Mouse (Mus musculus) intestine, embryonic 14.5 days (tissue): Measurements from ENCODE around the gene Cybrd1. TPM values are rescaled to one million over a fixed set of nuclear protein-coding genes. Genes with fewer than 3 reads are reported as not detected.
A peak's percentile ranks its signal among the peaks of the same experiment; 100 is the strongest.

Source experiments
- ATAC-seq: fragments of 200-750 bp; cut with Nextera tagmentation; replicated peaks from 2 replicates; pipeline ENCODE4 v1.8.0; 2017; ENCODE audit warnings: low read depth, moderate number of reproducible peaks, moderate TSS enrichment, moderate library complexity; ENCODE audit not compliant: low FRiP score, low TSS enrichment
- DNase-seq: peaks from one replicate; pipeline ENCODE4 v3.0.0-alpha.2; 2018; ENCODE audit warnings: low spot score
- H3K27ac ChIP-seq: fragments of 300-500 bp; sonication (generic); 2 replicates; pipeline ENCODE4 v1.5.1; 2014; ENCODE audit warnings: low read depth, mild to moderate bottlenecking, control low read depth
- H3K27me3 ChIP-seq: fragments of 300-500 bp; sonication (generic); replicated peaks from 2 replicates; pipeline ENCODE4 v1.6.1; 2014; ENCODE audit warnings: low read length, control low read depth; ENCODE audit not compliant: control insufficient read depth, insufficient read depth
- H3K36me3 ChIP-seq: fragments of 300-500 bp; sonication (generic); 2 replicates; pipeline ENCODE4 v1.6.1; 2014; ENCODE audit warnings: low read length, control low read depth; ENCODE audit not compliant: control insufficient read depth, insufficient read depth
- H3K4me1 ChIP-seq: fragments of 300-500 bp; sonication (generic); replicated peaks from 2 replicates; pipeline ENCODE4 v1.6.1; 2014; ENCODE audit warnings: low read length, control low read depth, mixed read lengths; ENCODE audit not compliant: control insufficient read depth, insufficient read depth
- H3K4me2 ChIP-seq: fragments of 300-500 bp; sonication (generic); 2 replicates; pipeline ENCODE4 v1.6.1; 2014; ENCODE audit warnings: low read length
- H3K4me3 ChIP-seq: fragments of 300-500 bp; sonication (generic); 2 replicates; pipeline ENCODE4 v1.5.1; 2014; ENCODE audit warnings: low read depth, low read length, control low read depth, mixed read lengths
- H3K9ac ChIP-seq: fragments of 300-500 bp; sonication (generic); 2 replicates; pipeline ENCODE4 v1.6.1; 2014; ENCODE audit warnings: mild to moderate bottlenecking, low read length
- H3K9me3 ChIP-seq: fragments of 300-500 bp; sonication (generic); 2 replicates; pipeline ENCODE4 v1.6.1; 2016; ENCODE audit warnings: low read length, control low read depth; ENCODE audit not compliant: control insufficient read depth
- WGBS: fragments of 180-500 bp; shearing (Covaris S2); extraction: QIAGEN DNeasy Blood & Tissue Kit; methylation state at CpG from one replicate; pipeline ENCODE4 v1.1.7; 2014; 5-methylcytosine and 5-hydroxymethylcytosine counted together
- polyA plus RNA-seq: library from polyadenylated mRNA; unstranded; fragments of >200 nt; fragmentation: Nextera tagmentation; extraction: Ambion mirVana; gene quantifications from 2 replicates; pipeline ENCODE4 v1.2.1, GENCODE M21; 2014

Cybrd1 gene
- polyA plus RNA-seq, 1 experiment from 2014 or later: 4.9 TPM

- Histone ChIP-seq H3K4me1 (no peaks in the 10 kb centered on the region), H3K4me3 (no peak overlapping the region), H3K9me3 (no peaks in the 10 kb centered on the region), H3K9ac (no peak overlapping the region), H3K4me2 (no peak overlapping the region), H3K36me3 (no peaks in the 10 kb centered on the region), H3K27ac (no peak overlapping the region), H3K27me3 (no peaks in the 10 kb centered on the region)
- WGBS: 71% methylated on average over 3 of the region's 3 CpGs
- ATAC-seq (no peak), DNase-seq (no peak)
These were observed 55.3 kb downstream of the Cybrd1 start for GRCm38 (mm10) chr2:71173031-71173430.

- ATAC-seq (no peak), DNase-seq (no peak)
- Histone ChIP-seq H3K27ac (no peak overlapping the region), H3K27me3 (no peaks in the 10 kb centered on the region), H3K4me2 (no peak overlapping the region), H3K9me3 (no peaks in the 10 kb centered on the region; the same call in 1 of the 2 replicates), H3K4me1 (no peaks in the 10 kb centered on the region; the same call in 1 of the 2 replicates), H3K4me3 (no peak overlapping the region), H3K9ac (no peak overlapping the region), H3K36me3 (no peaks in the 10 kb centered on the region)
- WGBS: 54% methylated on average over 9 of the region's 9 CpGs
These were observed 58.9 kb downstream of the Cybrd1 start for GRCm38 (mm10) chr2:71176329-71177249.

GRCm38 (mm10) chr2:71177250-71177615 is 59.5 kb downstream of the Cybrd1 start:
- no peaks in the 10 kb centered on the region; the same call in 1 of the 2 replicates for H3K4me1 ChIP-seq
- no peaks in the 10 kb centered on the region for H3K36me3 ChIP-seq
- WGBS: 75% methylated on average over 1 of the region's 1 CpGs
- H3K9me3 ChIP-seq: no peaks in the 10 kb centered on the region; the same call in 1 of the 2 replicates
- H3K4me2 ChIP-seq: no peak overlapping the region
- no peak overlapping the region for H3K4me3 ChIP-seq
- H3K9ac ChIP-seq: no peak overlapping the region
- H3K27ac ChIP-seq: no peak overlapping the region
- no peaks in the 10 kb centered on the region for H3K27me3 ChIP-seq
- no peak for DNase-seq
- ATAC-seq: no peak

- Histone ChIP-seq H3K4me3 (no peak overlapping the region), H3K9ac (no peak overlapping the region), H3K4me2 (no peak overlapping the region), H3K4me1 (no peaks in the 10 kb centered on the region; the same call in 1 of the 2 replicates), H3K27me3 (no peaks in the 10 kb centered on the region), H3K9me3 (no peaks in the 10 kb centered on the region; the same call in 1 of the 2 replicates), H3K36me3 (no peaks in the 10 kb centered on the region), H3K27ac (no peak overlapping the region)
- 98% methylated on average over 1 of the region's 1 CpGs for WGBS
- ATAC-seq (no peak), DNase-seq (no peak)
These were observed 60.0 kb downstream of the Cybrd1 start for GRCm38 (mm10) chr2:71177760-71178159.

GRCm38 (mm10) chr2:71179716-71180115 is 62.0 kb downstream of the Cybrd1 start:
- Histone ChIP-seq H3K27me3 (no peaks in the 10 kb centered on the region), H3K4me1 (no peaks in the 10 kb centered on the region; the same call in 1 of the 2 replicates), H3K9ac (no peak overlapping the region), H3K27ac (no peak overlapping the region), H3K9me3 (no peaks in the 10 kb centered on the region; the same call in 1 of the 2 replicates), H3K4me2 (no peak overlapping the region), H3K36me3 (no peaks in the 10 kb centered on the region), H3K4me3 (no peak overlapping the region)
- ATAC-seq (no peak), DNase-seq (no peak)
- WGBS: 76% methylated on average over 10 of the region's 10 CpGs

GRCm38 (mm10) chr2:71180566-71181217 is 63.0 kb downstream of the Cybrd1 start:
- H3K9ac ChIP-seq: no peak overlapping the region
- H3K4me1 ChIP-seq: no peaks in the 10 kb centered on the region; the same call in 1 of the 2 replicates
- no peaks in the 10 kb centered on the region for H3K27me3 ChIP-seq
- no peaks in the 10 kb centered on the region for H3K36me3 ChIP-seq
- WGBS: 37% methylated on average over 8 of the region's 8 CpGs
- H3K4me3 ChIP-seq: no peak overlapping the region
- H3K9me3 ChIP-seq: no peaks in the 10 kb centered on the region; the same call in 1 of the 2 replicates
- ATAC-seq (0 out of 2 replicates have a peak, but pooled peaks have one; percentile 53), DNase-seq (no peak)
- H3K27ac ChIP-seq: no peak overlapping the region
- no peak overlapping the region for H3K4me2 ChIP-seq

GRCm38 (mm10) chr2:71187950-71188349 is 70.2 kb downstream of the Cybrd1 start:
- H3K36me3 ChIP-seq: no peaks in the 10 kb centered on the region
- WGBS: 77% methylated on average over 3 of the region's 3 CpGs
- H3K4me1 ChIP-seq: no peaks in the 10 kb centered on the region
- H3K27ac ChIP-seq: no peak overlapping the region
- no peaks in the 10 kb centered on the region for H3K9me3 ChIP-seq
- no peak for DNase-seq
- no peak overlapping the region for H3K4me3 ChIP-seq
- 0 out of 2 replicates have a peak, but pooled peaks cover 11% of the 10 kb centered on the region for H3K27me3 ChIP-seq
- H3K9ac ChIP-seq: no peak overlapping the region
- ATAC-seq: no peak
- H3K4me2 ChIP-seq: no peak overlapping the region

- WGBS: 42% methylated on average over 2 of the region's 2 CpGs
- Histone ChIP-seq H3K4me2 (no peak overlapping the region), H3K4me1 (no peaks in the 10 kb centered on the region), H3K4me3 (no peak overlapping the region), H3K27ac (no peak overlapping the region), H3K9ac (no peak overlapping the region), H3K9me3 (no peaks in the 10 kb centered on the region), H3K36me3 (no peaks in the 10 kb centered on the region), H3K27me3 (0 out of 2 replicates have a peak, but pooled peaks cover 11% of the 10 kb centered on the region)
- no peak for DNase-seq
- ATAC-seq: no peak
These were observed 71.1 kb downstream of the Cybrd1 start for GRCm38 (mm10) chr2:71188861-71189260.
